Mouse (Mus musculus): Measurements from ENCODE around the gene Tspoap1. TPM values are rescaled to one million over a fixed set of nuclear protein-coding genes. Genes with fewer than 3 reads are reported as not detected.

Gene Tspoap1
- total RNA-seq, 2 experiments from 2014 or later = 144 to 163 TPM

- DNase-seq (ENCODE audit: low spot score in 2 of 2) = no peak
Observed at GRCm38 (mm10) chr11:87807433-87807832, 47.1 kb downstream of the Tspoap1 start.

- no peak for DNase-seq (ENCODE audit: low spot score in 2 of 2)
Observed at GRCm38 (mm10) chr11:87808236-87808635, 47.9 kb downstream of the Tspoap1 start.

GRCm38 (mm10) chr11:87811396-87811795 lies 51.1 kb downstream of the Tspoap1 start:
- DNase-seq (ENCODE audit: low spot score in 2 of 2) = no peak

GRCm38 (mm10) chr11:87814831-87815230 lies 54.5 kb downstream of the Tspoap1 start:
- no peak for DNase-seq (ENCODE audit: low spot score in 2 of 2)

- peak; percentile 56 to 60 for DNase-seq (ENCODE audit: low spot score in 2 of 2)
Observed at GRCm38 (mm10) chr11:87816707-87817442, 56.5 kb downstream of the Tspoap1 start.

GRCm38 (mm10) chr11:87817443-87817773 lies 57.1 kb downstream of the Tspoap1 start:
- DNase-seq (ENCODE audit: low spot score in 2 of 2) = no peak

- no peak for DNase-seq (ENCODE audit: low spot score in 2 of 2)
Observed at GRCm38 (mm10) chr11:87821502-87821901, 61.2 kb downstream of the Tspoap1 start.

- DNase-seq (ENCODE audit: low spot score in 2 of 2) = peak in 1 of 2 experiments; percentile 23
Observed at GRCm38 (mm10) chr11:87828239-87828900, 68.0 kb downstream of the Tspoap1 start, which contains the start of gene Lpo. TSS of gene Lpo (minus strand) at chr11:87828289.

Small RNAs within 50 kb of the gene (microRNA-seq; reads per million reads assigned to microRNA genes)
- gene Mir142 (0 reads per million in 2 experiments), gene Mir142b (0 reads per million in 2 experiments)

Other genes starting within 250 kb of the Tspoap1 start
- gene Gm11492, start 193.9 kb upstream of the Tspoap1 start, total RNA-seq (2021) = not detected
- gene Sept4, start 191.6 kb upstream of the Tspoap1 start, total RNA-seq (2021) = 100 to 1,000 TPM in 1 of 2 experiments, 10 to 100 TPM in 1; 98.9 to 116 TPM
- 10 to 100 TPM; 80.4 to 95.4 TPM for gene Mtmr4, start 168.4 kb upstream of the Tspoap1 start, total RNA-seq (2021)
- gene Hsf5, start 143.4 kb upstream of the Tspoap1 start, total RNA-seq (2021) = under 1 TPM; 0.43 to 0.60 TPM
- gene Rnf43, start 97.8 kb upstream of the Tspoap1 start, total RNA-seq (2021) = 1 to 10 TPM; 2.5 to 4.1 TPM
- gene Supt4a, start 23.0 kb upstream of the Tspoap1 start, total RNA-seq (2021) = 10 to 100 TPM; 60.6 to 63.4 TPM
- under 1 TPM; 0.14 to 0.52 TPM for gene Mpo, start 33.0 kb downstream of the Tspoap1 start, total RNA-seq (2021)
- gene Lpo, start 67.7 kb downstream of the Tspoap1 start, total RNA-seq (2021) = under 1 TPM; 0.35 to 0.62 TPM
- gene Mks1, start 92.7 kb downstream of the Tspoap1 start, total RNA-seq (2021) = 1 to 10 TPM; 6.8 to 6.9 TPM
- under 1 TPM; 0.41 to 0.51 TPM for gene Epx, start 115.0 kb downstream of the Tspoap1 start, total RNA-seq (2021)
- gene Olfr462, start 131.7 kb downstream of the Tspoap1 start, total RNA-seq (2021) = not detected
- gene Olfr463, start 136.8 kb downstream of the Tspoap1 start, total RNA-seq (2021) = not detected
- gene Olfr464, start 160.4 kb downstream of the Tspoap1 start, total RNA-seq (2021) = not detected
- 100 to 1,000 TPM; 406 to 432 TPM for gene Dynll2, start 227.0 kb downstream of the Tspoap1 start, total RNA-seq (2021)

Data from layer of hippocampus, postnatal 14 days (tissue).